Mouse (Mus musculus): Measurements from ENCODE around the gene Ugt1a7c. TPM values are rescaled to one million over a fixed set of nuclear protein-coding genes. Genes with fewer than 3 reads are reported as not detected.
A peak's percentile ranks its signal among the peaks of the same experiment; 100 is the strongest.

Ugt1a7c gene
- polyA plus RNA-seq, 1 experiment from 2014 or later = 0.94 TPM

- Histone ChIP-seq H3K9ac (ENCODE audit: low read depth, low read length) (no peak overlapping the region), H3K4me3 (ENCODE audit: low read depth, low read length) (no peak overlapping the region), H3K27ac (ENCODE audit: low read length) (no peak overlapping the region), H3K4me2 (ENCODE audit: low read length) (no peak overlapping the region), H3K9me3 (replicated peaks; ENCODE audit: control insufficient read depth, low read length, poor library complexity, severe bottlenecking) (peaks cover 57% of the 10 kb centered on the region), H3K36me3 (ENCODE audit: control insufficient read depth, insufficient read depth, low read length) (peaks cover 8% of the 10 kb centered on the region), H3K4me1 (ENCODE audit: control insufficient read depth, insufficient read depth, low read length) (no peaks in the 10 kb centered on the region), H3K27me3 (ENCODE audit: control insufficient read depth, insufficient read depth, low read depth, low read length) (no peaks in the 10 kb centered on the region)
- no peak for ATAC-seq
- 55% methylated on average over 2 of the region's 2 CpGs for WGBS
Observed at GRCm38 (mm10) chr1:88255466-88255857, 160.6 kb downstream of the Ugt1a7c start.

GRCm38 (mm10) chr1:88255989-88256754, 161.3 kb downstream of the Ugt1a7c start:
- ATAC-seq = no peak
- Histone ChIP-seq H3K27me3 (ENCODE audit: control insufficient read depth, insufficient read depth, low read depth, low read length) (no peaks in the 10 kb centered on the region), H3K9me3 (replicated peaks; ENCODE audit: control insufficient read depth, low read length, poor library complexity, severe bottlenecking) (peaks cover 50% of the 10 kb centered on the region), H3K4me3 (ENCODE audit: low read depth, low read length) (no peak overlapping the region), H3K27ac (ENCODE audit: low read length) (no peak overlapping the region), H3K36me3 (ENCODE audit: control insufficient read depth, insufficient read depth, low read length) (peaks cover 10% of the 10 kb centered on the region), H3K4me1 (ENCODE audit: control insufficient read depth, insufficient read depth, low read length) (no peaks in the 10 kb centered on the region), H3K9ac (ENCODE audit: low read depth, low read length) (no peak overlapping the region), H3K4me2 (ENCODE audit: low read length) (no peak overlapping the region)
- 82% methylated on average over 13 of the region's 13 CpGs for WGBS

GRCm38 (mm10) chr1:88256886-88257663, 162.2 kb downstream of the Ugt1a7c start:
- H3K4me1 ChIP-seq (ENCODE audit: control insufficient read depth, insufficient read depth, low read length) = no peaks in the 10 kb centered on the region
- no peak overlapping the region for H3K4me3 ChIP-seq (ENCODE audit: low read depth, low read length)
- no peaks in the 10 kb centered on the region for H3K27me3 ChIP-seq (ENCODE audit: control insufficient read depth, insufficient read depth, low read depth, low read length)
- no peak for ATAC-seq
- H3K9ac ChIP-seq (ENCODE audit: low read depth, low read length) = no peak overlapping the region
- no peak overlapping the region for H3K4me2 ChIP-seq (ENCODE audit: low read length)
- H3K36me3 ChIP-seq (ENCODE audit: control insufficient read depth, insufficient read depth, low read length) = peaks cover 17% of the 10 kb centered on the region
- 80% methylated on average over 10 of the region's 10 CpGs for WGBS
- peaks cover 44% of the 10 kb centered on the region for H3K9me3 ChIP-seq (replicated peaks; ENCODE audit: control insufficient read depth, low read length, poor library complexity, severe bottlenecking)
- H3K27ac ChIP-seq (ENCODE audit: low read length) = no peak overlapping the region

GRCm38 (mm10) chr1:88257681-88258080, 162.8 kb downstream of the Ugt1a7c start:
- Histone ChIP-seq H3K4me3 (ENCODE audit: low read depth, low read length) (no peak overlapping the region), H3K9ac (ENCODE audit: low read depth, low read length) (no peak overlapping the region), H3K4me1 (ENCODE audit: control insufficient read depth, insufficient read depth, low read length) (no peaks in the 10 kb centered on the region), H3K9me3 (replicated peaks; ENCODE audit: control insufficient read depth, low read length, poor library complexity, severe bottlenecking) (peaks cover 38% of the 10 kb centered on the region), H3K27ac (ENCODE audit: low read length) (no peak overlapping the region), H3K4me2 (ENCODE audit: low read length) (no peak overlapping the region), H3K27me3 (ENCODE audit: control insufficient read depth, insufficient read depth, low read depth, low read length) (no peaks in the 10 kb centered on the region), H3K36me3 (ENCODE audit: control insufficient read depth, insufficient read depth, low read length) (peaks cover 23% of the 10 kb centered on the region)
- no peak for ATAC-seq
- WGBS = 79% methylated on average over 6 of the region's 6 CpGs

- Histone ChIP-seq H3K4me3 (ENCODE audit: low read depth, low read length) (no peak overlapping the region), H3K36me3 (ENCODE audit: control insufficient read depth, insufficient read depth, low read length) (peaks cover 30% of the 10 kb centered on the region), H3K27ac (ENCODE audit: low read length) (no peak overlapping the region), H3K4me1 (ENCODE audit: control insufficient read depth, insufficient read depth, low read length) (no peaks in the 10 kb centered on the region), H3K9ac (ENCODE audit: low read depth, low read length) (no peak overlapping the region), H3K27me3 (ENCODE audit: control insufficient read depth, insufficient read depth, low read depth, low read length) (no peaks in the 10 kb centered on the region), H3K9me3 (replicated peaks; ENCODE audit: control insufficient read depth, low read length, poor library complexity, severe bottlenecking) (peaks cover 34% of the 10 kb centered on the region), H3K4me2 (ENCODE audit: low read length) (no peak overlapping the region)
- 71% methylated on average over 6 of the region's 6 CpGs for WGBS
- ATAC-seq = no peak
Observed at GRCm38 (mm10) chr1:88258361-88258760, 163.5 kb downstream of the Ugt1a7c start.

- peak; percentile 3; the same call in 1 of the 2 replicates for ATAC-seq
- H3K4me3 ChIP-seq (ENCODE audit: low read depth, low read length) = no peak overlapping the region
- H3K9me3 ChIP-seq (replicated peaks; ENCODE audit: control insufficient read depth, low read length, poor library complexity, severe bottlenecking) = peaks cover 34% of the 10 kb centered on the region
- H3K27ac ChIP-seq (ENCODE audit: low read length) = no peak overlapping the region
- no peak overlapping the region for H3K4me2 ChIP-seq (ENCODE audit: low read length)
- WGBS = 82% methylated on average over 8 of the region's 8 CpGs
- no peak overlapping the region for H3K9ac ChIP-seq (ENCODE audit: low read depth, low read length)
- H3K4me1 ChIP-seq (ENCODE audit: control insufficient read depth, insufficient read depth, low read length) = no peaks in the 10 kb centered on the region
- peaks cover 37% of the 10 kb centered on the region for H3K36me3 ChIP-seq (ENCODE audit: control insufficient read depth, insufficient read depth, low read length)
- H3K27me3 ChIP-seq (ENCODE audit: control insufficient read depth, insufficient read depth, low read depth, low read length) = no peaks in the 10 kb centered on the region
Observed at GRCm38 (mm10) chr1:88258881-88259642, 164.2 kb downstream of the Ugt1a7c start.

- Histone ChIP-seq H3K4me1 (ENCODE audit: control insufficient read depth, insufficient read depth, low read length) (no peaks in the 10 kb centered on the region), H3K4me2 (ENCODE audit: low read length) (no peak overlapping the region), H3K27me3 (ENCODE audit: control insufficient read depth, insufficient read depth, low read depth, low read length) (no peaks in the 10 kb centered on the region), H3K9me3 (replicated peaks; ENCODE audit: control insufficient read depth, low read length, poor library complexity, severe bottlenecking) (peaks cover 30% of the 10 kb centered on the region), H3K4me3 (ENCODE audit: low read depth, low read length) (no peak overlapping the region), H3K9ac (ENCODE audit: low read depth, low read length) (no peak overlapping the region), H3K36me3 (ENCODE audit: control insufficient read depth, insufficient read depth, low read length) (peaks cover 43% of the 10 kb centered on the region), H3K27ac (ENCODE audit: low read length) (no peak overlapping the region)
- ATAC-seq = peak; percentile 3; the same call in 1 of the 2 replicates
- 74% methylated on average over 4 of the region's 4 CpGs for WGBS
Observed at GRCm38 (mm10) chr1:88259643-88260024, 164.8 kb downstream of the Ugt1a7c start.

GRCm38 (mm10) chr1:88260114-88260513, 165.3 kb downstream of the Ugt1a7c start:
- Histone ChIP-seq H3K4me3 (ENCODE audit: low read depth, low read length) (no peak overlapping the region), H3K9ac (ENCODE audit: low read depth, low read length) (no peak overlapping the region), H3K4me2 (ENCODE audit: low read length) (no peak overlapping the region), H3K4me1 (ENCODE audit: control insufficient read depth, insufficient read depth, low read length) (no peaks in the 10 kb centered on the region), H3K27ac (ENCODE audit: low read length) (no peak overlapping the region), H3K27me3 (ENCODE audit: control insufficient read depth, insufficient read depth, low read depth, low read length) (no peaks in the 10 kb centered on the region), H3K9me3 (replicated peaks; ENCODE audit: control insufficient read depth, low read length, poor library complexity, severe bottlenecking) (peaks cover 25% of the 10 kb centered on the region), H3K36me3 (ENCODE audit: control insufficient read depth, insufficient read depth, low read length) (peaks cover 48% of the 10 kb centered on the region)
- 86% methylated on average over 6 of the region's 6 CpGs for WGBS
- ATAC-seq = no peak; the same call in 1 of the 2 replicates

Data from midbrain, embryonic 16.5 days (tissue).